Mouse (Mus musculus): ENCODE measurements around the gene Podn.

Podn gene

GRCm38 (mm10) chr4:108005328-108005727 is 90.9 kb downstream of the Podn start:
- DNase-seq (ENCODE audit: low spot score): no peak

- DNase-seq (ENCODE audit: low spot score): no peak
Observed at GRCm38 (mm10) chr4:107999380-107999779, 96.9 kb downstream of the Podn start.

GRCm38 (mm10) chr4:107998641-107999332 is 97.5 kb downstream of the Podn start:
- no peak for DNase-seq (ENCODE audit: low spot score)

GRCm38 (mm10) chr4:107996418-107996986 is 99.7 kb downstream of the Podn start:
- DNase-seq (ENCODE audit: low spot score): no peak

- no peak for DNase-seq (ENCODE audit: low spot score)
Observed at GRCm38 (mm10) chr4:107995727-107996126, 100.5 kb downstream of the Podn start.

GRCm38 (mm10) chr4:107995011-107995410 is 101.2 kb downstream of the Podn start:
- DNase-seq (ENCODE audit: low spot score): no peak

- no peak for DNase-seq (ENCODE audit: low spot score)
Observed at GRCm38 (mm10) chr4:107991879-107992278, 104.4 kb downstream of the Podn start.

- DNase-seq (ENCODE audit: low spot score): no peak
Observed at GRCm38 (mm10) chr4:107990818-107991217, 105.4 kb downstream of the Podn start.

- DNase-seq (ENCODE audit: low spot score): no peak
Observed at GRCm38 (mm10) chr4:107988931-107989330, 107.3 kb downstream of the Podn start.

- DNase-seq (ENCODE audit: low spot score): no peak
Observed at GRCm38 (mm10) chr4:107986386-107987168, 109.7 kb downstream of the Podn start.

GRCm38 (mm10) chr4:107985812-107986211 is 110.4 kb downstream of the Podn start:
- DNase-seq (ENCODE audit: low spot score): no peak

GRCm38 (mm10) chr4:107984282-107984981 is 111.8 kb downstream of the Podn start:
- peak; percentile 56 for DNase-seq (ENCODE audit: low spot score)

- no peak for DNase-seq (ENCODE audit: low spot score)
Observed at GRCm38 (mm10) chr4:107983717-107984116, 112.5 kb downstream of the Podn start.

- no peak for DNase-seq (ENCODE audit: low spot score)
Observed at GRCm38 (mm10) chr4:107980002-107980600, 116.1 kb downstream of the Podn start.

- no peak for DNase-seq (ENCODE audit: low spot score)
Observed at GRCm38 (mm10) chr4:107979530-107979929, 116.7 kb downstream of the Podn start.

GRCm38 (mm10) chr4:107977593-107977992 is 118.7 kb downstream of the Podn start:
- DNase-seq (ENCODE audit: low spot score): no peak

- DNase-seq (ENCODE audit: low spot score): no peak
Observed at GRCm38 (mm10) chr4:107975004-107975403, 121.2 kb downstream of the Podn start.

GRCm38 (mm10) chr4:107974527-107974926 is 121.7 kb downstream of the Podn start:
- no peak for DNase-seq (ENCODE audit: low spot score)

GRCm38 (mm10) chr4:107971162-107971561 is 125.1 kb downstream of the Podn start:
- no peak for DNase-seq (ENCODE audit: low spot score)

GRCm38 (mm10) chr4:107969781-107970180 is 126.5 kb downstream of the Podn start:
- DNase-seq (ENCODE audit: low spot score): no peak

GRCm38 (mm10) chr4:107967966-107968682 is 128.1 kb downstream of the Podn start, which contains the start of gene Slc1a7:
Slc1a7 (plus strand) TSS chr4:107968332.
- no peak for DNase-seq (ENCODE audit: low spot score)

All from layer of hippocampus, adult 9-10 months (tissue).